Mouse (Mus musculus): ENCODE measurements around the gene Tmem253. TPM values are rescaled to one million over a fixed set of nuclear protein-coding genes. Genes with fewer than 3 reads are reported as not detected.

Gene Tmem253
- 0.61 and 1.6 TPM in 2 replicates for polyA plus RNA-seq (2014; fragmentation: Nextera tagmentation; extraction: Ambion mirVana)

- Histone ChIP-seq H3K9ac (ENCODE audit: low read length) (peak within 1 kb of the TSS; percentile 97), H3K4me1 (ENCODE audit: control insufficient read depth, insufficient read depth, low read length) (peaks cover 51% of the 10 kb centered on the region), H3K27ac (ENCODE audit: low read depth, low read length) (peak within 1 kb of the TSS; percentile 100), H3K36me3 (ENCODE audit: control insufficient read depth, insufficient read depth, low read length) (no peaks in the 10 kb centered on the region), H3K4me2 (ENCODE audit: low read depth) (peak within 1 kb of the TSS; percentile 51), H3K27me3 (ENCODE audit: control insufficient read depth, insufficient read depth, low read length) (no peaks in the 10 kb centered on the region), H3K4me3 (ENCODE audit: low read depth, low read length) (peak within 1 kb of the TSS; percentile 82), H3K9me3 (ENCODE audit: control insufficient read depth, low read length) (no peaks in the 10 kb centered on the region)
- no peak for DNase-seq (ENCODE audit: low spot score)
- WGBS = 31% methylated on average over 6 of the region's 6 CpGs
- ATAC-seq (ENCODE audit: insufficient read depth, low FRiP score, low TSS enrichment) = no peak
Measured at GRCm38 (mm10) chr14:52015445-52016100, at the start of gene Tmem253. TSS of gene Tmem253 (plus strand) at chr14:52015658.

- ATAC-seq (ENCODE audit: insufficient read depth, low FRiP score, low TSS enrichment) (no peak), DNase-seq (ENCODE audit: low spot score) (no peak)
- H3K9me3 ChIP-seq (ENCODE audit: control insufficient read depth, low read length) = no peaks in the 10 kb centered on the region
- H3K36me3 ChIP-seq (ENCODE audit: control insufficient read depth, insufficient read depth, low read length) = no peaks in the 10 kb centered on the region
- WGBS = 91% methylated on average over 3 of the region's 3 CpGs
- no peaks in the 10 kb centered on the region for H3K27me3 ChIP-seq (ENCODE audit: control insufficient read depth, insufficient read depth, low read length)
- no peak overlapping the region for H3K4me3 ChIP-seq (ENCODE audit: low read depth, low read length)
- H3K27ac ChIP-seq (ENCODE audit: low read depth, low read length) = no peak overlapping the region
- H3K9ac ChIP-seq (ENCODE audit: low read length) = no peak overlapping the region
- H3K4me1 ChIP-seq (ENCODE audit: control insufficient read depth, insufficient read depth, low read length) = no peaks in the 10 kb centered on the region
- no peak overlapping the region for H3K4me2 ChIP-seq (ENCODE audit: low read depth)
Measured at GRCm38 (mm10) chr14:51967400-51967799, 48.1 kb upstream of the Tmem253 start.

GRCm38 (mm10) chr14:51979252-51979651 lies 36.2 kb upstream of the Tmem253 start:
- H3K36me3 ChIP-seq (ENCODE audit: control insufficient read depth, insufficient read depth, low read length) = no peaks in the 10 kb centered on the region
- H3K4me2 ChIP-seq (ENCODE audit: low read depth) = no peak overlapping the region
- 87% methylated on average over 3 of the region's 3 CpGs for WGBS
- no peak for ATAC-seq (ENCODE audit: insufficient read depth, low FRiP score, low TSS enrichment)
- H3K9ac ChIP-seq (ENCODE audit: low read length) = no peak overlapping the region
- peaks cover 5% of the 10 kb centered on the region; the same call in 1 of the 2 replicates for H3K4me1 ChIP-seq (ENCODE audit: control insufficient read depth, insufficient read depth, low read length)
- no peak overlapping the region for H3K27ac ChIP-seq (ENCODE audit: low read depth, low read length)
- H3K27me3 ChIP-seq (ENCODE audit: control insufficient read depth, insufficient read depth, low read length) = no peaks in the 10 kb centered on the region
- no peak for DNase-seq (ENCODE audit: low spot score)
- no peaks in the 10 kb centered on the region for H3K9me3 ChIP-seq (ENCODE audit: control insufficient read depth, low read length)
- no peak overlapping the region for H3K4me3 ChIP-seq (ENCODE audit: low read depth, low read length)

- DNase-seq (ENCODE audit: low spot score) (no peak), ATAC-seq (ENCODE audit: insufficient read depth, low FRiP score, low TSS enrichment) (no peak)
- Histone ChIP-seq H3K4me2 (ENCODE audit: low read depth) (no peak overlapping the region), H3K9ac (ENCODE audit: low read length) (no peak overlapping the region), H3K27ac (ENCODE audit: low read depth, low read length) (no peak overlapping the region), H3K36me3 (ENCODE audit: control insufficient read depth, insufficient read depth, low read length) (no peaks in the 10 kb centered on the region), H3K4me1 (ENCODE audit: control insufficient read depth, insufficient read depth, low read length) (peaks cover 12% of the 10 kb centered on the region), H3K27me3 (ENCODE audit: control insufficient read depth, insufficient read depth, low read length) (no peaks in the 10 kb centered on the region), H3K4me3 (ENCODE audit: low read depth, low read length) (no peak overlapping the region), H3K9me3 (ENCODE audit: control insufficient read depth, low read length) (no peaks in the 10 kb centered on the region)
- WGBS = 59% methylated on average over 4 of the region's 4 CpGs
Measured at GRCm38 (mm10) chr14:51983251-51983650, 32.2 kb upstream of the Tmem253 start.

GRCm38 (mm10) chr14:51983855-51984246 lies 31.6 kb upstream of the Tmem253 start:
- DNase-seq (ENCODE audit: low spot score) = no peak
- Histone ChIP-seq H3K36me3 (ENCODE audit: control insufficient read depth, insufficient read depth, low read length) (no peaks in the 10 kb centered on the region), H3K4me3 (ENCODE audit: low read depth, low read length) (peak overlapping the region; percentile 65), H3K9me3 (ENCODE audit: control insufficient read depth, low read length) (no peaks in the 10 kb centered on the region), H3K27ac (ENCODE audit: low read depth, low read length) (peak overlapping the region; percentile 74), H3K4me2 (ENCODE audit: low read depth) (peak overlapping the region; percentile 89), H3K27me3 (ENCODE audit: control insufficient read depth, insufficient read depth, low read length) (no peaks in the 10 kb centered on the region), H3K4me1 (ENCODE audit: control insufficient read depth, insufficient read depth, low read length) (peaks cover 12% of the 10 kb centered on the region), H3K9ac (ENCODE audit: low read length) (peak overlapping the region; percentile 77)
- WGBS = 12% methylated on average over 10 of the region's 10 CpGs
- ATAC-seq (ENCODE audit: insufficient read depth, low FRiP score, low TSS enrichment) = no peak

GRCm38 (mm10) chr14:51984247-51985231 lies 30.9 kb upstream of the Tmem253 start, which contains the start of gene Arhgef40:
TSS of gene Arhgef40 (plus strand) at chr14:51984719.
- Histone ChIP-seq H3K4me1 (ENCODE audit: control insufficient read depth, insufficient read depth, low read length) (peaks cover 12% of the 10 kb centered on the region), H3K9me3 (ENCODE audit: control insufficient read depth, low read length) (no peaks in the 10 kb centered on the region), H3K36me3 (ENCODE audit: control insufficient read depth, insufficient read depth, low read length) (peaks cover 5% of the 10 kb centered on the region), H3K9ac (ENCODE audit: low read length) (peak within 1 kb of the TSS; percentile 77), H3K4me2 (ENCODE audit: low read depth) (peak within 1 kb of the TSS; percentile 89), H3K27me3 (ENCODE audit: control insufficient read depth, insufficient read depth, low read length) (no peaks in the 10 kb centered on the region), H3K27ac (ENCODE audit: low read depth, low read length) (peak within 1 kb of the TSS; percentile 74), H3K4me3 (ENCODE audit: low read depth, low read length) (peak within 1 kb of the TSS; percentile 65)
- DNase-seq (ENCODE audit: low spot score) (peak; percentile 86), ATAC-seq (ENCODE audit: insufficient read depth, low FRiP score, low TSS enrichment) (peak; percentile 80)
- WGBS = 0% methylated on average over 48 of the region's 74 CpGs

GRCm38 (mm10) chr14:51985301-51986152 lies 29.9 kb upstream of the Tmem253 start:
- no peaks in the 10 kb centered on the region for H3K9me3 ChIP-seq (ENCODE audit: control insufficient read depth, low read length)
- ATAC-seq (ENCODE audit: insufficient read depth, low FRiP score, low TSS enrichment) (peak; percentile 48), DNase-seq (ENCODE audit: low spot score) (peak; percentile 81)
- H3K4me2 ChIP-seq (ENCODE audit: low read depth) = peak overlapping the region; percentile 89
- no peaks in the 10 kb centered on the region for H3K27me3 ChIP-seq (ENCODE audit: control insufficient read depth, insufficient read depth, low read length)
- peaks cover 10% of the 10 kb centered on the region for H3K36me3 ChIP-seq (ENCODE audit: control insufficient read depth, insufficient read depth, low read length)
- peak overlapping the region; percentile 74 for H3K27ac ChIP-seq (ENCODE audit: low read depth, low read length)
- peaks cover 12% of the 10 kb centered on the region for H3K4me1 ChIP-seq (ENCODE audit: control insufficient read depth, insufficient read depth, low read length)
- under 1% methylated on average over 27 of the region's 27 CpGs for WGBS
- peak overlapping the region; percentile 77 for H3K9ac ChIP-seq (ENCODE audit: low read length)
- H3K4me3 ChIP-seq (ENCODE audit: low read depth, low read length) = peak overlapping the region; percentile 65

- Histone ChIP-seq H3K9ac (ENCODE audit: low read length) (peak overlapping the region; percentile 77), H3K36me3 (ENCODE audit: control insufficient read depth, insufficient read depth, low read length) (peaks cover 15% of the 10 kb centered on the region), H3K4me3 (ENCODE audit: low read depth, low read length) (peak overlapping the region; percentile 65), H3K27ac (ENCODE audit: low read depth, low read length) (peak overlapping the region; percentile 74), H3K4me1 (ENCODE audit: control insufficient read depth, insufficient read depth, low read length) (peaks cover 12% of the 10 kb centered on the region), H3K27me3 (ENCODE audit: control insufficient read depth, insufficient read depth, low read length) (no peaks in the 10 kb centered on the region), H3K9me3 (ENCODE audit: control insufficient read depth, low read length) (no peaks in the 10 kb centered on the region), H3K4me2 (ENCODE audit: low read depth) (peak overlapping the region; percentile 89)
- WGBS = 8% methylated on average over 7 of the region's 7 CpGs
- ATAC-seq (ENCODE audit: insufficient read depth, low FRiP score, low TSS enrichment) (no peak), DNase-seq (ENCODE audit: low spot score) (no peak)
Measured at GRCm38 (mm10) chr14:51986153-51986505, 29.3 kb upstream of the Tmem253 start.

Data from neural tube, embryonic 11.5 days (tissue).